Mouse (Mus musculus) hindbrain, embryonic 12.5 days (tissue): Measurements from ENCODE around the gene Ppp1r13b. TPM values are rescaled to one million over a fixed set of nuclear protein-coding genes. Genes with fewer than 3 reads are reported as not detected.

ENCODE experiments used
- ATAC-seq: fragments of 200-750 bp; cut with Nextera tagmentation; 2 replicates; pipeline ENCODE4 v1.8.0; 2017; ENCODE audit warnings: moderate TSS enrichment; ENCODE audit not compliant: low FRiP score
- H3K27ac ChIP-seq: fragments of 300-500 bp; sonication (generic); 2 replicates; pipeline ENCODE4 v1.5.1; 2016; ENCODE audit warnings: mild to moderate bottlenecking
- H3K27me3 ChIP-seq: fragments of 300-500 bp; sonication (generic); 2 replicates; pipeline ENCODE4 v1.6.1; 2016; ENCODE audit warnings: mild to moderate bottlenecking
- H3K36me3 ChIP-seq: fragments of 300-500 bp; sonication (generic); 2 replicates; pipeline ENCODE4 v1.6.1; 2016; ENCODE audit warnings: mild to moderate bottlenecking
- H3K4me1 ChIP-seq: fragments of 300-500 bp; sonication (generic); 2 replicates; pipeline ENCODE4 v1.6.1; 2016
- H3K4me2 ChIP-seq: fragments of 300-500 bp; sonication (generic); replicated peaks from 2 replicates; pipeline ENCODE4 v1.6.1; 2016; ENCODE audit warnings: mild to moderate bottlenecking
- H3K4me3 ChIP-seq: fragments of 300-500 bp; sonication (generic); 2 replicates; pipeline ENCODE4 v1.5.1; 2016; ENCODE audit warnings: mild to moderate bottlenecking
- H3K9ac ChIP-seq: fragments of 300-500 bp; sonication (generic); 2 replicates; pipeline ENCODE4 v1.6.1; 2016; ENCODE audit warnings: mild to moderate bottlenecking, moderate library complexity
- H3K9me3 ChIP-seq: fragments of 300-500 bp; sonication (generic); replicated peaks from 2 replicates; pipeline ENCODE4 v1.6.1; 2016; ENCODE audit warnings: mild to moderate bottlenecking
- WGBS: fragments of 180-500 bp; shearing (Covaris S2); methylation state at CpG from one replicate; pipeline ENCODE4 v1.1.7; 2016; 5-methylcytosine and 5-hydroxymethylcytosine counted together
- polyA plus RNA-seq: library from polyadenylated mRNA; unstranded; fragments of >200 nt; fragmentation: Nextera tagmentation; extraction: Ambion mirVana; gene quantifications from 2 replicates; pipeline ENCODE4 v1.2.1, GENCODE M21; 2016

The Ppp1r13b gene
- polyA plus RNA-seq, 1 experiment from 2014 or later: 18.5 TPM

DNA sequence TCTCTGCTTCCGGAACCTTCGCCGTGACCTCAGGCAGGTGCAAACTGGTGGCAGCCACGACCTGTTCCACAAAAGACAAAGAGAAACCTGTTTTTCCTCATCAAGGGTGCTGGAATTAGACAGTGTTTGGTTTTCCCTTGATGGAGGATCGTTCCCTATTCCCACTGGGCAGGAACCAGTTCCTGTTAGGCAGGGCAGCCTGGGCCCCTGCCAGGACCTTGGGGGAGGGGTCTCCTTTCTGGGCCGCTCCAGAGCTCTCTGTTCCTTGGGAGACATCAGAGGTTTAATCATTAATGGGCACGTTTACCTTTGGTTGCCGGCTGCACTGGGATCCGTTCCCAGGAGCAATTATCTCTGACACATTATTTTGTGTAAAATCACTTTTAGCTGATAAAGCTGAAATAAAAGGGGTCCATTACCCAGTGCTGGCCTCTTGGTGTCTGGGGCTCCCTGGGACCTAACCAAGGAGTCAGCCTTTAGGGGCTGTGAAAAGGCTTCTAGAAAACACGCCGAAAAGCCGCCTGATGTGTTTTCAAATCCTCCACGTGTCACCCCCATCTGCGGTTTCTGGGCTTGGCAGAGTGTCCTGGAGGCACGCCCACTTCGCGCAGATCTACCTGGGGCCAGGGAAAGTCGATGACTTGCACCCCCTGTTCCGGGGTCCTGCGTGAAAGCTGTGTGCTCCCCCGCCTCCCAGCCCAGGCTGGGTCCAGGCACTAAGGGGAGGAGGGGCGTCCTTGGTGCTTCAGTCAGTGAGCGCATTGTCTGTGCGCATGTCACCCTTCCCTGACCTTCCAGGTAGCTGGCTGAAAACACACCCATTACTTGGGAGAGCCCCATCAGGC is 29.0 kb upstream of the Ppp1r13b start:
- Histone ChIP-seq H3K9ac (no peak overlapping the region), H3K4me1 (peaks cover 27% of the 10 kb centered on the region), H3K27ac (no peak overlapping the region), H3K9me3 (no peaks in the 10 kb centered on the region), H3K4me3 (no peak overlapping the region), H3K4me2 (no peak overlapping the region), H3K27me3 (peaks cover 8% of the 10 kb centered on the region; the same call in 1 of the 2 replicates), H3K36me3 (no peaks in the 10 kb centered on the region)
- no peak for ATAC-seq
- WGBS: 45% methylated on average over 24 of the region's 24 CpGs

- Histone ChIP-seq H3K9ac (no peak overlapping the region), H3K4me3 (no peak overlapping the region), H3K27me3 (peaks cover 3% of the 10 kb centered on the region; the same call in 1 of the 2 replicates), H3K36me3 (no peaks in the 10 kb centered on the region), H3K9me3 (no peaks in the 10 kb centered on the region), H3K27ac (no peak overlapping the region), H3K4me2 (no peak overlapping the region), H3K4me1 (peaks cover 27% of the 10 kb centered on the region)
- ATAC-seq: no peak
- 82% methylated on average over 2 of the region's 2 CpGs for WGBS
Measured at GRCm38 (mm10) chr12:111933971-111934370, 26.1 kb upstream of the Ppp1r13b start.

GRCm38 (mm10) chr12:111933032-111933704 is 25.3 kb upstream of the Ppp1r13b start:
- Histone ChIP-seq H3K4me1 (peaks cover 27% of the 10 kb centered on the region), H3K9me3 (no peaks in the 10 kb centered on the region), H3K4me2 (no peak overlapping the region), H3K36me3 (no peaks in the 10 kb centered on the region), H3K4me3 (no peak overlapping the region), H3K27me3 (peaks cover 3% of the 10 kb centered on the region; the same call in 1 of the 2 replicates), H3K27ac (no peak overlapping the region), H3K9ac (no peak overlapping the region)
- 71% methylated on average over 11 of the region's 11 CpGs for WGBS
- ATAC-seq: no peak

DNA sequence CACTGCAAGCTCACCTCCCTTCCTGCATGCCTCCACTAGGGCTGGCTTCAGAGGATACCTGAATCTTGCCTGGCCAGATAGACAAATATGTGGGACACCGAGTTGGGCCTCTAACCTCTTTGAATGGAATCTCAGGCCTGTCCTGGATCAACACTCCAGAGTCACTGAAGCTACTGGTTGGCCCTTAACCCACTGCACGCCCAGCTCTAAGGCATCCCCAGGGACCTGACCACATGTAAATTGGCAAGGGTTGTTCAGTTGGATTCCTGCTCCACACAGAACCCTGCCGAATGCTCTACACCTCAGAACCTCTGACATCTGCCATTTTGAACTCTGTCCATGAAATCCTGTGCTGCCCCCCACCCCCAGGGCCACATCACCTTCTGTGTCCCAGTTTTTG is 24.6 kb upstream of the Ppp1r13b start:
- Histone ChIP-seq H3K9ac (no peak overlapping the region), H3K4me3 (no peak overlapping the region), H3K9me3 (no peaks in the 10 kb centered on the region), H3K27me3 (peaks cover 3% of the 10 kb centered on the region; the same call in 1 of the 2 replicates), H3K36me3 (no peaks in the 10 kb centered on the region), H3K4me2 (no peak overlapping the region), H3K4me1 (peaks cover 22% of the 10 kb centered on the region), H3K27ac (no peak overlapping the region)
- no peak for ATAC-seq
- WGBS: 51% methylated on average over 3 of the region's 3 CpGs

GRCm38 (mm10) chr12:111931411-111932025 is 23.6 kb upstream of the Ppp1r13b start:
- WGBS: 87% methylated on average over 9 of the region's 9 CpGs
- no peaks in the 10 kb centered on the region for H3K9me3 ChIP-seq
- H3K4me1 ChIP-seq: peaks cover 15% of the 10 kb centered on the region
- H3K4me3 ChIP-seq: no peak overlapping the region
- H3K27me3 ChIP-seq: peaks cover 3% of the 10 kb centered on the region; the same call in 1 of the 2 replicates
- no peaks in the 10 kb centered on the region for H3K36me3 ChIP-seq
- H3K27ac ChIP-seq: no peak overlapping the region
- no peak for ATAC-seq
- no peak overlapping the region for H3K4me2 ChIP-seq
- no peak overlapping the region for H3K9ac ChIP-seq

- H3K9ac ChIP-seq: no peak overlapping the region
- no peak overlapping the region for H3K4me2 ChIP-seq
- no peaks in the 10 kb centered on the region for H3K9me3 ChIP-seq
- no peak for ATAC-seq
- 83% methylated on average over 18 of the region's 18 CpGs for WGBS
- no peaks in the 10 kb centered on the region for H3K36me3 ChIP-seq
- no peak overlapping the region for H3K27ac ChIP-seq
- H3K4me3 ChIP-seq: no peak overlapping the region
- no peaks in the 10 kb centered on the region; the same call in 1 of the 2 replicates for H3K27me3 ChIP-seq
- peaks cover 12% of the 10 kb centered on the region for H3K4me1 ChIP-seq
Measured at GRCm38 (mm10) chr12:111928411-111928966, 20.6 kb upstream of the Ppp1r13b start.

DNA sequence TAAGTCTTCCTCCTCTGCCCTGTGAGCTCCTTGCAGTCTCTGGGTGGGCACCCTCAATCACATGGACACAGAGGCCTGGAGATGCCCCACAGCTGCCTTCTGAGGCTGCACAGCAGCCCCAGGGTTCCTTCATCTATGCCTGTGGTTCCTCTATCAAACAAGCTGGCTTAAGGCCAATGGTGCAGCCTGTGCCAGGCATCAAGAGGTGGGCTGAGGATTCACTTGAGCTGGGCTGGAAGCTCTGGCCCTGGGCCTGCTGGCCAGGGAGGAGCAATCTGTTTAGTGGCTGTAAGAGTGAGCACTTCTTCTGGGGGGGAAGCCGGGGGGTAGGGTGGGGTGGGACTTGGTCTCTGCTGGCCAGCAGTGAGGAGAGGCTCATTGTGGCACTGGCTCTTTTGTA is 19.4 kb upstream of the Ppp1r13b start:
- Histone ChIP-seq H3K4me3 (no peak overlapping the region), H3K27ac (no peak overlapping the region), H3K4me1 (peaks cover 6% of the 10 kb centered on the region), H3K9me3 (no peaks in the 10 kb centered on the region), H3K36me3 (no peaks in the 10 kb centered on the region), H3K9ac (no peak overlapping the region), H3K27me3 (no peaks in the 10 kb centered on the region), H3K4me2 (no peak overlapping the region)
- WGBS: 88% methylated on average over 1 of the region's 1 CpGs
- no peak for ATAC-seq

- no peak for ATAC-seq
- WGBS: 94% methylated on average over 6 of the region's 6 CpGs
- no peaks in the 10 kb centered on the region for H3K36me3 ChIP-seq
Measured at GRCm38 (mm10) chr12:111923117-111923516, 15.2 kb upstream of the Ppp1r13b start.

GRCm38 (mm10) chr12:111920046-111920445 is 12.1 kb upstream of the Ppp1r13b start:
- H3K9ac ChIP-seq: no peak overlapping the region
- H3K36me3 ChIP-seq: no peaks in the 10 kb centered on the region
- H3K4me1 ChIP-seq: peaks cover 8% of the 10 kb centered on the region
- no peak overlapping the region for H3K27ac ChIP-seq
- no peak overlapping the region for H3K4me3 ChIP-seq
- ATAC-seq: no peak
- H3K27me3 ChIP-seq: no peaks in the 10 kb centered on the region
- H3K4me2 ChIP-seq: no peak overlapping the region
- 46% methylated on average over 9 of the region's 9 CpGs for WGBS
- H3K9me3 ChIP-seq: no peaks in the 10 kb centered on the region

More at GRCm38 (mm10) chr12:111923117-111923516, 15.2 kb upstream of the Ppp1r13b start:
- peaks cover 5% of the 10 kb centered on the region; the same call in 1 of the 2 replicates for H3K4me1 ChIP-seq
- no peaks in the 10 kb centered on the region for H3K27me3 ChIP-seq
- no peak overlapping the region for H3K9ac ChIP-seq
- H3K27ac ChIP-seq: no peak overlapping the region
- H3K4me2 ChIP-seq: no peak overlapping the region
- no peaks in the 10 kb centered on the region for H3K9me3 ChIP-seq
- no peak overlapping the region for H3K4me3 ChIP-seq

- no peak for ATAC-seq
- Histone ChIP-seq H3K27ac (no peak overlapping the region), H3K4me1 (peaks cover 8% of the 10 kb centered on the region), H3K4me3 (no peak overlapping the region), H3K9me3 (no peaks in the 10 kb centered on the region), H3K9ac (no peak overlapping the region), H3K36me3 (no peaks in the 10 kb centered on the region), H3K27me3 (no peaks in the 10 kb centered on the region), H3K4me2 (no peak overlapping the region)
- WGBS: 59% methylated on average over 12 of the region's 12 CpGs
Measured at GRCm38 (mm10) chr12:111916514-111917217, 8.8 kb upstream of the Ppp1r13b start.

GRCm38 (mm10) chr12:111915781-111916180 is 7.9 kb upstream of the Ppp1r13b start:
- ATAC-seq: no peak
- peaks cover 8% of the 10 kb centered on the region for H3K4me1 ChIP-seq
- no peaks in the 10 kb centered on the region for H3K27me3 ChIP-seq
- no peak overlapping the region for H3K9ac ChIP-seq
- no peaks in the 10 kb centered on the region for H3K36me3 ChIP-seq
- H3K4me2 ChIP-seq: no peak overlapping the region
- no peak overlapping the region for H3K27ac ChIP-seq
- H3K9me3 ChIP-seq: no peaks in the 10 kb centered on the region
- no peak overlapping the region for H3K4me3 ChIP-seq
- WGBS: 91% methylated on average over 6 of the region's 6 CpGs
